Mouse (Mus musculus) urinary bladder, postnatal 36 days (tissue): ENCODE data around the gene 2510039O18Rik.
A peak's percentile ranks its signal among the peaks of the same experiment; 100 is the strongest.

Experiments
- DNase-seq, 2 experiments: peaks; one replicate each; pipeline ENCODE4 v3.0.0; 2022; ENCODE audit warnings: low spot score in 2 of 2, mixed read lengths in 1 of 2

2510039O18Rik gene

DNA sequence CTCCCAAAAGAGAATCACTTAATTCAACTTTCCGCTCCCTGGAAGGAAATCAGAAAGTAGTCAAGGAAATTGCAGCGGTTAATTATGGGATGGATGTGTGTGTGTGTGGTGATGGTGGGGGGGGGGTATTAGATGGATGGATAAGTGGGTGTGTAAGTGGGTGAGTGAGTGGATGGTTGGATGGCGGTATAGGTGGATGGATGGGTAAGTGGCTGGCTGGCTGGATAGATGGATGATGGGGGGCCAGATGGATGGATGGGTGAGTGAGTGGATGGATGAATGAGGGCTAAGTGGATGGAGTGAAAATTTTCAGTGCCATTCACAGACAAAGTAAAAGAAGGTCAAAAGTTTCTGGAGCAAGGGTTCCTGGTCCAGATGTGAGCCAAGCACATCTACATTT, 3.7 kb upstream of the 2510039O18Rik start:
- DNase-seq, result no peak

GRCm38 (mm10) chr4:147937486-147937885, 3.2 kb upstream of the 2510039O18Rik start:
- no peak for DNase-seq

- peak; percentile 39 to 58 for DNase-seq
Measured at GRCm38 (mm10) chr4:147938148-147939096, 2.3 kb upstream of the 2510039O18Rik start.

DNA sequence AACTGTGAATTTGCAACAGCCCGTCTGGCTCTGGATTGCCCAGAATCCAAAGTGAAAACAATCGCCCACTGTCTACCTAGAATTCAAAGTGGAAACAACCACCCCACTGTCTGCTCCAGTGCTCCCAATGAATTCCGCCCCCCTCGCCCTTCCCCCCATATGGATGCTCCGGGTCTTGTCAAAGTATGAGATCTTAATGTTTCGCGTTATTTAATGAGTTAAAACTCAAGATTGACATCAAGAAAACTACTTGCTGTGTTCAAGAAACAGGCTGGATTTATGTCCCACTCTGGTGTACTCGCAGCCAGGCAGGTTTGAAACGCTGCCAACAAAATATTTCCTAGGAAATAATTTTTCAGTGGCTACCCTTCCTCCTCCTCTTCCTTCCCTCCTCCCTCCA, 584 bp upstream of the 2510039O18Rik start:
- no peak for DNase-seq

GRCm38 (mm10) chr4:147941045-147942020, 638 bp downstream of the 2510039O18Rik start:
- no peak for DNase-seq

DNA sequence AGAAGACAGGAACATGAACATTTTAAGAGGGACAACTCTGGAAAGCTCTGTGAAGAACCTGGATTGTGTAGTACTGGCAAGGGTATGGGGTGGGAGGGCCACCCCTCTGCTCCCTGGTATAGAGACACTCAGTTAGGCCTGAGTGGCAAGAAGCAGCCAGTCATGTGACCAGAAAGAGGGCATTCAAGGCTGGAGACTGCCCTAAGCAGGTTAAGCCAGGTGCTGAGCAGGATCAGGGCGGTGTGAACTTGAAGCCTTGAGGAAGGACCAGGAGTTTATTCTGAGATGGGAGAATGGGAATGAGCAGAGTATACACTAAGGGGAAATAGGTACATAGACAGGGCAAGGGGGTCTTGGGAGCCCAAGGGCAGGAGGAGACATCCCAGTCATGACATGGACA, 2.3 kb downstream of the 2510039O18Rik start:
- DNase-seq, result no peak

GRCm38 (mm10) chr4:147947511-147947910, 6.8 kb downstream of the 2510039O18Rik start:
- DNase-seq, result no peak

- no peak for DNase-seq
Measured at GRCm38 (mm10) chr4:147953590-147953989, 12.9 kb downstream of the 2510039O18Rik start.

GRCm38 (mm10) chr4:147957141-147957540, 16.4 kb downstream of the 2510039O18Rik start:
- no peak for DNase-seq

DNA sequence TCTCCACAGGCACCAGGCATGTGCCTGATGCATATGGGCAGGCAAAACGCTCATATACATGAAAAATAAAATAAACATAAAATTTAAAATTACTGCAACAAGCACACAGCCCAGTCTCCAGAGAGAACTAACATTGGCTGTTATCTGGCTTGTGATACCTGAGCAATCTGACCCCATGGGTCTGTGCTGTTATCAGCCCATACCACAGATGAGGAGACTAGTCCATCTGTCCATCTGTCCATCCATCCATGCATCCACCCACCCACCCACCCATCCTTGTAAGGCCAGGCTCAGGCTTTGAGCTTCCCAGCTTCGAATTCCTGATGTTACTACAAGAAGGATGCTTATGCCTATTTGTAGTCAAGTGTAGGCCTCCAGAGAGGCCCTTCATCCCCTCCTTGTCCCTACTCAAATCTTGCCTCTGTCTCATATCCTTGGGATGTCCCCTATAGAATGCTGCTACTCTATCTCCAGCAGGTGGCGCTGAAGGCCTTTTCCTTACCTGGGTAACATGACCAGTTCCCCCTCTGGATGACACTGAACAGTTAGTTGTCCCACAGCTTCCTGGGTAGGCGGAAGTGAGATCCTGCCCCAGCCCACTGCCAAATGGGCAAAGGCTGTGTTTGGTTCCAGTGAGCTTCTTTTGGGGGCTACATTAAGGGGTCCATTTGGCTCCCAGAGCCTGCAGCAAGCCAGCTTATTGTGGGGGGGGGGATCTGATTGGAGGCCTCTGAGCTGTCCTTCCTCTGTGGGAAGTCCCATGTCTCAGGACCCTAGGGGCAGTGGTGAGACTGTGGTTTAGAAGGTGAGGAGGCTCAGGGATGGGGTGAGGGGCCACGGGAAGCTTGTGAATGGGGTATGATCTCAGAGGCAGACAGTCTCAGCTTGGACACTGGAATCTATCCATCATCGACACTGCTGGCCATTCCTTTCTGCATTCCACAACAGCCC, 19.5 kb downstream of the 2510039O18Rik start:
- DNase-seq, result peak in 1 of 2 experiments; percentile 31

GRCm38 (mm10) chr4:147962781-147963180, 22.1 kb downstream of the 2510039O18Rik start:
- DNase-seq, result no peak

- DNase-seq, result no peak
Measured at GRCm38 (mm10) chr4:147963623-147964022, 22.9 kb downstream of the 2510039O18Rik start.

- DNase-seq, result no peak
Measured at GRCm38 (mm10) chr4:147965712-147966111, 25.0 kb downstream of the 2510039O18Rik start.

DNA sequence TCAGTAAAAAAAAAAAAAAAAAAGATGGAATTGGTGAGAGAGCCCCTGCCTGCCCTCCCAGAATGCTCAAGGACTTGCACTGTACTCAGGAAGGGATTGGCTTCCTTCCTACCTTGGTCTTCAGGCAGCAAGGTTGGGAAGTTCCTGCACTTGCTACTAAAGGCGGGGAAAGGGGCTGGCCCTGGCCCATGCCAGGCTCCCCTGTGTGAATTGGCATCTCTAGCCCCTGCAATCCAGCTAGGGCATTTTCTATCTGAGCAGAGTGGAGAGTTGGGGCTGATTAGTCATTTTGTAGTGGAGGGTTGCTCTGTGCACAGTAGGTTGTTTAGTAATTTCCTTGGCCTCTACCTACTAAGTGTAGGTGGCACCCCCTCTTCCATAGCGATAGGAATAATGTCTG, 28.1 kb downstream of the 2510039O18Rik start:
- no peak for DNase-seq

DNA sequence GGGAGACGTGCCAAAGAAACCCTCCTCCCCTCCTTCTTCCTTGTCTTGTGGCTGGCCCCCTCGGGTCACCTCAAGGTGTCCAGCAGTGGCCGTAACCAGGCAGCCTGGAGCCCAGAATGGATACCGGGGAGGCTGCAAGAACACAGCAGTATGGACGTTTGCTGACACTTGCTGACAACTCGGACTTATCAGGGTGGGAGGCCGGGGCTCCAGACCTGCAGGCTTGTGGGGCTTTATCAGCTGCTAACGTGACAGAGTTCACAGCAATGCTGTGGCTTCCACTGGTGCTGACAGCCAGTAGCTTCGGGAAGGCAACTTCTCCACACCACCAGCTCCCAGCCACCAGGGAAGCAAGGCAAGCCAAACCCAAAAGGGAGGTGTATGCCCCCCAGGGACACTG, 28.6 kb downstream of the 2510039O18Rik start:
- DNase-seq, result no peak

- no peak for DNase-seq
Measured at GRCm38 (mm10) chr4:147976237-147976636, 35.5 kb downstream of the 2510039O18Rik start.

DNA sequence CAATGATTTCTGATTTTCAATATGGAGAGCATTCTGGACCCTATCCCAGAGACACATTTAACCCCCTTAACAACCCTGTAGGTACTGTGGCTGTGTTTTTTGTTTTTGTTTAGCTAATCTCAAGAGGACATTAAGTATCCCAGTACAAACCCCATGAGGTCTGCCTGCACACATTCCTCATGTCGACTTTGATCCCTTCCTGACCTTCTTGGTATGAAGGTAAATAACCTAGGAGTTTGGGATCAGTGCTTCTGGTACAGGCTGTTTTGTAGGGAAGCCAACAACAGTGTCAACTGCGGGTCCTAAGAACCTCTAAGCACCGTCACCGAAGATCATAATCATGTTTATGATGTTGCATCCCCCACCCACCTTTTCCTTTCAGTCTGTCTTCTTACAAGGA, 37.0 kb downstream of the 2510039O18Rik start:
- DNase-seq, result no peak

DNA sequence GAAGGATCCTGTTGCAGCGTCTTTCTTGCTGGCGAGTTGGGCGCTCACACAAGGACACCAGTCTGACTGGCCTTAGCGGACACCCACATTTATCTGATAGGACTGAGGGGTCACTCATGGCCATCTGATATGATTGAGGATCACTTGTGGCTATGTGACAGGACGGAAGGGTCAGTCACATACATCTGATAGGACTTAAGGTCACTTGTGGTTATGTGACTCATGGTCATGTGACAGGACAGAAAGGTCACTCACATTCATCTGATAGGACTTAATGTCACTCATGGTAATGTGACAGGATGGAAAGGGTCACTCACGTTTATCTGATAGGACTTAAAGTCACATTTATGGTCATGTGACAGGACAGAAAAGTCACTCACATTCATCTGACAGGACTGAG, 37.7 kb downstream of the 2510039O18Rik start:
- DNase-seq, result no peak

DNA sequence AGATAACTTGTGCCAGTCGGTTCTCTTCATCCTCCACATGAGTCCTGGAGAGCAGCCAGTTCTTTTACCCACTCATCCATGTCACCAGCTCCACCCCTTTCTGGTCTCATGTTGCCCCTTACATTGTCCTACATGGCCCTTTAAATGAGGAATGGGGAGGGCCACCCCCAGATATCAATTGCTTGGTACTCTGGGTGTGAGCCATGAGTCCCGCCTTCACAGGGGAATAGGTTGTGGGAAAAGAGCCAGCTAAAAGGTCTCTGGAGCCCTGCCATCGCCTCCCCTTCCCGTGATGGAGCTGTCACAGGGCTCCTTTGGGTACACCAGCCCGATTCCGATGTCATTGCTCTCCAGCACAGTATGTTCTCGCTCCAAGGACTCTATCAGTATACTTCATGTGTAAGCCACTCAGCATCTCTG, 38.8 kb downstream of the 2510039O18Rik start:
- DNase-seq, result no peak

GRCm38 (mm10) chr4:147985205-147986132, 44.8 kb downstream of the 2510039O18Rik start, which contains the start of gene Nppb:
Gene Nppb (plus strand): TSS chr4:147985788.
- DNase-seq, result no peak
